Comparison of ENCODE assay signal across 19 mouse cellular contexts in the genomic region with DNA sequence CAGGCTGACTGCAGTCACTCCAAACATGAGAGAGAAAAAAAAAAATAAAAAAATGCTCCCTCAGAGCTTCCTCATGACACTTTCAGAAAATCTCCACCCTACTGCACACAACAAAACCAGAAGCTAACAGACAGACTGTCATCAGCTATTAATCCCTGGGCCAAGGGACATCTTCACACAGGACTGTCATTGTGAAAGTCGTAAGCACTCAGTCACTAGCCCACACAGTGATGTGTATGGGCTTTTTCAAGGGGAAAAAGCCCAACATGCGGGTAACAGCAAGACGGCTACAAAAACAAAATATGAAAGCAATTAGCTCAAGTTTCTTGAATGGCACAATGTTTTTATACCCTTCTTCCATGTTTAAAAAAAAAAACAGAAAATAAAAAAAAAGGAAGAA. TPM values are rescaled to one million over a fixed set of nuclear protein-coding genes. Genes with fewer than 3 reads are reported as not detected.
DNase-seq lines count a peak whose midpoint lies in the region; TF ChIP-seq lines count a peak whose summit lies in the region.
"Had no signal": no experiment of that assay in that cellular context is flagged by ENCODE, and none has a peak within 500 bp of the region (broad histone marks: within the 10 kb centered on the region; RNA-seq: fewer than 3 reads in every experiment).

No protein-coding gene starts in this region.

- H3K79me2 ChIP-seq in CH12.LX (replicated peaks; ENCODE audit: control insufficient read depth, extremely low read depth, insufficient read depth, poor library complexity, severe bottlenecking): 0 out of 2 replicates have a peak, but pooled peaks cover 3% of the 10 kb centered on the region

- dilution Hi-C loops in CH12.LX (cut with MboI; ENCODE audit: extremely low pct_ligation_motif_present, extremely low pct_unique_long_range_greater_than_20kb, low sequenced_read_pairs): no loop called here

- no peak for TF ChIP-seq CTCF in CH12.LX (conservative IDR thresholded peaks at IDR 0.05 in 1 of 2, IDR thresholded peaks at IDR 0.05 in 1 of 2; ENCODE audit: low read depth in 2 of 2, low read length in 2 of 2)

- no peaks in the 10 kb centered on the region for H3K9me3 ChIP-seq in CH12.LX (replicated peaks; ENCODE audit: low read length)

- peak overlapping the region; percentile 32; the same call in 1 of the 2 replicates for H3K4me2 ChIP-seq in CH12.LX (ENCODE audit: insufficient read depth, low read depth, poor library complexity, severe bottlenecking)

- peaks cover 6 to 26% of the 10 kb centered on the region in 2 experiments for H3K36me3 ChIP-seq in CH12.LX (replicated peaks in 1 of 2; ENCODE audit: control insufficient read depth in 1 of 2, insufficient read depth in 1 of 2, low read length in 1 of 2)
- H3K36me3 ChIP-seq: G1E had no signal

- no peak for TF ChIP-seq RAD21 in CH12.LX (IDR thresholded peaks at IDR 0.05; ENCODE audit: low read depth, low read length)

- H3K27me3 ChIP-seq in CH12.LX (replicated peaks): no peaks in the 10 kb centered on the region
- H3K27me3 ChIP-seq: Patski had no signal

- peak; percentile 66 for TF ChIP-seq EP300 in CH12.LX (IDR thresholded peaks at IDR 0.05; ENCODE audit: low read length)

- TF ChIP-seq POLR2A in CH12.LX (IDR thresholded peaks at IDR 0.05; ENCODE audit: low read depth, low read length): no peak

- in situ Hi-C loops in CH12.LX (cut with MboI; ENCODE audit: low pct_ligation_motif_present, low pct_unique_long_range_greater_than_20kb, low sequenced_read_pairs): no loop called here

- H3K4me1 ChIP-seq in CH12.LX (ENCODE audit: control insufficient read depth in 1 of 2, insufficient read depth in 2 of 2): peaks cover 9 to 32% of the 10 kb centered on the region in 2 experiments

- peak overlapping the region; percentile 18; the same call in 1 of the 2 replicates for H3K9ac ChIP-seq in CH12.LX (ENCODE audit: insufficient read depth, low read depth)

- intact Hi-C loops in heart, postnatal 10 days (cut with DNase I): no loop called here

- H3K4me3 ChIP-seq in CH12.LX (replicated peaks in 1 of 3; ENCODE audit: low read depth in 2 of 3, low read length in 2 of 3, poor library complexity in 1 of 3): no peak overlapping the region

- no peak overlapping the region for H3K27ac ChIP-seq in CH12.LX (ENCODE audit: insufficient read depth, low read depth)

- peak; percentile 23 for DNase-seq in heart, adult 11 months
- no peak for DNase-seq in heart, postnatal 10 days
- peak; percentile 41 for DNase-seq in CH12.LX (ENCODE audit: extremely low read depth)
- no peak for DNase-seq in urinary bladder, postnatal 36 days (ENCODE audit: low spot score in 2 of 2)
- DNase-seq: adrenal gland, adult 2 months; adrenal gland, adult 8-10 months; adrenal gland, postnatal 10 days; adrenal gland, postnatal 14 days; adrenal gland, postnatal 25 days; adrenal gland, postnatal 36 days; B cell, adult 2 months; cerebellum, adult 11 months; cerebellum, adult 11-12 months; cerebellum, adult 18-20 months; cerebellum, adult 2 months had no signal

TF ChIP-seq in CH12.LX, 34 proteins besides CTCF, POLR2A, EP300 and RAD21:
- TF ChIP-seq ZNF384 (IDR thresholded peaks at IDR 0.05; ENCODE audit: low read depth, low read length) (peak; percentile 88), NRF1 (IDR thresholded peaks at IDR 0.05; ENCODE audit: low read depth, low read length) (no peak), IRF4 (IDR thresholded peaks at IDR 0.05; ENCODE audit: low read depth, low read length) (peak; percentile 67), E2F4 (IDR thresholded peaks at IDR 0.05; ENCODE audit: insufficient replicate concordance, low read depth, low read length) (no peak), SIN3A (IDR thresholded peaks at IDR 0.05; ENCODE audit: low read length) (no peak; the same call in 1 of the 2 replicates), HCFC1 (IDR thresholded peaks at IDR 0.05; ENCODE audit: low read depth, low read length) (no peak), MAFK (IDR thresholded peaks at IDR 0.05; ENCODE audit: insufficient replicate concordance, low read length) (no peak), TBP (conservative IDR thresholded peaks at IDR 0.05; ENCODE audit: low read depth, low read length) (0 out of 2 replicates have a peak, but pooled peaks have one; percentile 17), CHD2 (IDR thresholded peaks at IDR 0.05; ENCODE audit: low read length) (0 out of 2 replicates have a peak, but pooled peaks have one; percentile 5), JUN (IDR thresholded peaks at IDR 0.05; ENCODE audit: insufficient read depth, low read depth, low read length) (no peak), USF2 (conservative IDR thresholded peaks at IDR 0.05; ENCODE audit: low read depth, low read length) (no peak), MEF2A (IDR thresholded peaks at IDR 0.05; ENCODE audit: borderline replicate concordance, low read depth, low read length) (no peak), ELF1 (IDR thresholded peaks at IDR 0.05; ENCODE audit: low read depth, low read length) (no peak), ETS1 (conservative IDR thresholded peaks at IDR 0.05; ENCODE audit: low read depth, low read length) (peak; percentile 52; the same call in 1 of the 2 replicates), USF1 (IDR thresholded peaks at IDR 0.05; ENCODE audit: low read depth, low read length) (no peak), BHLHE40 (IDR thresholded peaks at IDR 0.05; ENCODE audit: low read depth, low read length) (peak; percentile 38; the same call in 1 of the 2 replicates)
TF ChIP-seq in CH12.LX: peak in this region for 6.

RNA-seq across cellular contexts. Expression of a gene that starts 41.9 kb away (rescaled TPM):
- under 1 TPM; 0.52 to 0.74 TPM for total RNA-seq in heart, postnatal 10 days (2021)
- total RNA-seq in CH12.LX (2012; rRNA removed) (1.6 and 2.1 TPM in 2 replicates), CH12.LX (2014; rRNA removed) (1.4 and 2.0 TPM in 2 replicates)
- 3.7 and 3.9 TPM in 2 replicates for polyA plus RNA-seq in CH12.LX (2012; ENCODE audit: insufficient read length, low read depth)
- total RNA-seq: MEL had no signal
- polyA plus RNA-seq: CD4-positive, CD25-positive, alpha-beta regulatory T cell, adult 4 months; G1E had no signal

Comparison
In these comparisons a context has a peak if more than half of its experiments do, and no peak if none do; other contexts are left out.
1. DNase-seq: peak in heart, adult 11 months (single experiment) and CH12.LX (single experiment); none in heart, postnatal 10 days (0 of 2) and urinary bladder, postnatal 36 days (0 of 2).